Mouse (Mus musculus) ovary, postnatal 36 days (tissue): ENCODE measurements at regions not wholly inside any gene's neighbourhood (a gene's known extent, or its start where the extent isn't known, plus 50 kb on each side); places are given as distances from the start of the nearest gene placed in this dataset.

ENCODE experiments used
- DNase-seq: peaks from one replicate; pipeline ENCODE4 v3.0.0; 2022; ENCODE audit warnings: low spot score, mixed read lengths

- no peak for DNase-seq
Measured at GRCm38 (mm10) chr12:42369029-42369577, 882.9 kb upstream of the Lrrn3 start.

DNA sequence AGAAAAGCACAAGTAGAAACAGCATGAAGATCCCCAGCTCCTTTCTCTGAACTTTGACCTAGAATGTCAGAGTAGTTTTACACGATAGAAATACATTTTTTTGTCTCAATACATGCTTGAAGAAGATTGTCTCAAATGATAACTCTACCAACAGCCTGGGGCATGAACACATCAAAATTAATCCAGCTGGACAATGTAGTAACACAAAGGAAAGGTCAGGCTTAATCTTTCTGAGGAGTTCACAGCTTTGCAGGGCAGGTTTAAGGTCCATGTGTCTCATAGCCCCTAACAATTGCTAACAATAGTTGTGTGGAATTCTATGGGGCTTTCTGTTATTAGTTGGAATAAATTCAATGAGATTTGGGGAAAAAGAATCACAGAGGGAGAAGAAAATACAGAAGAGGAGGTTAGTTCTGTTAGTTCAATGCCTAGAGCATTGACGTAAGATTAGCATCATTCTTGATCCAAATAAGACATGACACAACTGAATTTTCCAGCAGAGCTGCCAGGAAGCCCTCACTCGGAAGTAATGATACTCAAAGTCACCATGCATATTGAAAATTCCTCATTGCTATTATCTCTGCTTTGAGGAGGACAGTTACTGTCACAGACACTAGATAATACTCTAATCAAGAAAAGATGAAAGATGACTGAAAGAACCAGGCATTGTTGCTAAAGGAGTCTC lies 852.9 kb upstream of the Lrrn3 start:
- DNase-seq = no peak

DNA sequence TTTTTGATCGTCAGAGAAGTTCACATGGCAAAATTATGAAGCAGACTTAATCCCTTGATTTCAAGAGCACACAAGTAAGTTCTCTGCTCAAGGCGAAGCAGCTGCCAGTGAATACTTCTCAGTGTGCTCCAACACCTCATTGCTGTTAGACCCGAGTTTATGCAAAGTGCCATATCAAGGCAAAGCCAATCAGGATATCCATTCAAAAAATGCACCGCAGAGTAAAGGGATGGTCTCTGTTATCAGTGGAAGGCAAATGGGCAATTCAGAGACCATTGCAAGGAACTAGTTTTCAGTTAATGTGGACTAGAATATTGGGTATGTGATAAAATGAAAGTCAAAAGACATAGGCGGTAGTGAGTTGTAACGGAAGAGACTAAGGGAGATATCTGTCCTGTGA lies 820.2 kb upstream of the Lrrn3 start:
- no peak for DNase-seq

DNA sequence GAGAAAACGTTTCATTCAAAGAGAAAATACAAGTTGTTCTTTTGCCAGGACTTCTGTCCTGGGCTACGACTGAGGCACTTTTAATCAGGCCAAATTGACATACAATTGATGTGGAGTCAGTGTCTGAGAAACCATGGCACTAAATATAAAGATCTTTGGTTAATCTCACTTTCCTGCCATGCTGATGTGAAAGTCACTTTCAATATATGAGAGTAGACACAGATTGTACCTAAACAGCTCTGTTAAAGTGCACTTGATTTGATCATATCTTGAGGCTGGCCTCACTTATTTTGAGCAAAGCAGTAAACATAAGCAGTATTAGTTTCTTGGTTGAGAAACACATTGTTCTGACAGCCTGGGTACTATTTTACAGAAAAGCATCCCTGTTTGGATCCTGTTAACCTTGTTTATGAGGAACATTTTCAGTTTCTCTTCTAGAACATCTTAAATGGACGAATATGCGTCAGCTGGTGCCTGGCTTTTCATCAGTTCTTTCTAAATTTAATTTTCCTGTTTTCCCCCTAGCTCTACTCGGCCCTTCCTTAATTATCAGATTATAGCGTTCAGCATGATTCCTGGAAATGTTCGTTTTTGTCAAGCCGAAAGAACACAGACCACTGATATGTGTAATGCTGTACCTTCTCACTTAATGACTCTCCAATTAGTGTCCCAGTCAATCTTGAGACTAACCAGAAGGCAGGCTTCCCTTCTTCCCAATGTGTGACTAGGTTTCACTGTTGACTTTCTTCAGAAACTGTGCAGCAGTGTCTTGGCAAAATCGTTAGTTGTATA lies 791.2 kb upstream of the Lrrn3 start:
- DNase-seq = no peak

GRCm38 (mm10) chr12:42250410-42250809 lies 764.2 kb upstream of the Lrrn3 start:
- DNase-seq = no peak

DNA sequence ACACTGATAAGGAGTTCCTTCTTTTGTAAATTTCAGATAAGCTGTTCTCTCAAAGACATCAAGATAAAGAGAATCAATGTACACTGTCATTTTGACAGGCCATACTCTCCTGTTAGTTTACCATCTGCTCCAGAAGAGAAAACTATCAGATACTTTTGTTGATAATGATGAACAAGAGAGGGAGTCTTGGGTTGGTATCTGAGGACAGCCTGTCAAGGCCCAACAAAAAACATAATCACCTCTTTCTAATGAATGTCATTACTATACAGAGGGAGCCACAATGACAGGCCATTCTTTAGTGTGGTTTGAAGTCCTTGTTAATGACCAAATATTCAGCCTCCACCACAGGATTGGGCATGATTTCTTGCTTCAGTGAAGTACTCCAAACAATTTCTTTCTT lies 743.0 kb upstream of the Lrrn3 start:
- DNase-seq = no peak

DNA sequence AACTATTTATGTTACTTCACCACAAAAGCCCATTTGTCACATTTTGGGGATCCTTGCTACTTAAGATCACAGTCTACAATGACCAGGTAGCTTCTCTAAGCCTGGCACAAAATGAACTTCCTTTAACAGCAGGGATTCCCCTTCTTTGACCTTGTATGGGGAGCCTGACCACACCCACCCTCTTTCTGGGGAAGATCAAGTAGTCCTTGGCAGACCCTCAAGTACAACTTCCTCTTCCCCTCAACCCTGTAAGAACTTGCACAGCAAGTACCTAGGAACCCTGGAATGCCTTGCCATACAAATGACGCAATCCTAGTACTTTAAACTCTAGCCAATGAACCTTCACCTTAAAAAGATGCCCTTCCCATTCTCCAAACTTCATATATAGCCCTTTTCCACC lies 695.4 kb upstream of the Lrrn3 start:
- no peak for DNase-seq

- DNase-seq = no peak
Measured at GRCm38 (mm10) chr12:42179947-42180669, 693.9 kb upstream of the Lrrn3 start.

DNA sequence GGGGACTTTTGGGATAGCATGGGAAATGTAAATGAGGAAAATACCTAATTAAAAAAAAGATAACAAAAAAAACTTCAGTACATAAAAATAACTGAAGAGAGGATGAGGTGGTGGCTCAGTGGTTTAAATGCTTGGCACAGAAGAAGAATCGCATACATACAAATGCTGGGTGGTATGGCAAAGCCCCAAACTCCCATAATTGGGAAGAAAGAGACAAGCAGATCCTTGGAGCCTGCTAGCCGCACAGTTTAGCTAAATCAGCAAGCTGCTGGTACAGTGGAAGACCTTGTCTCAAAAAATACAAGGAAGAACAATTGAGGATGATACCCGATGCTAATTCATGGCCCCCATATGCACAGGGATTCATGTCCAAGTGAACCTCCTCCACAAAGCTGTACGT lies 661.7 kb upstream of the Lrrn3 start:
- DNase-seq = no peak

DNA sequence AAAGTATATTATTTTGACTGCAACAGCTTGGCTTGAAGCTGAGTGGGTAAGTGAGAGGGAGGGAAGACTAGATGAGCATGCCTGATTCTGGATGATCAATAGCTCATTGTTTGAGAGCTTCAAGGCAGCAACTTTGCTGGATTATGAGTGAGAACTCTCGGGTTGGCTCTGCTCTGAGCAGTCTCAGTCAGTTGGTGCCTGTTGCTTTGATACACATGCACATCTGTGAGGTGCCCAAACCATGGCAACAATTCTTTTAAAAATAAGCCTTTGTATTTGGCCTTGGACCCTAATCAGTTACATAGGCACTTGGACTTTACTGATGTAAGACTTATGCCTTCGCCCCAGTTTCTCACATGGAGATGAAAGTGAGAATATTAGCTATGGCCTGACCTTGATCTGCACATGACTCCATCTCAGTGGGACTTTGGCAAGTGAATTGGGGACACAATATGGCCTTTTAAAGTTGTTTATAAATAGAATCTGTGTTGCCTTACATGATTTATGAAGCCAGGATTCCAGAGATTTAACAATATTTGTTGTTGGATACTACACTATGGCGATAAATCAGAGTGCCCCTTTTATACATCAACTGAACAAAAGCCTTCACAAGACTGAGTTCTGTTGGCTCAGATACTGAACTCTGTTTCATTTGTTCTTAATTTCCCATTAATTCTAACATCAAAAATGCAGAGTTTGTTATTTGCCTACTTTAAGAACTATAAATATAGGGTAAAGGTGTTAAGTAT lies 652.6 kb upstream of the Lrrn3 start:
- DNase-seq = no peak

DNA sequence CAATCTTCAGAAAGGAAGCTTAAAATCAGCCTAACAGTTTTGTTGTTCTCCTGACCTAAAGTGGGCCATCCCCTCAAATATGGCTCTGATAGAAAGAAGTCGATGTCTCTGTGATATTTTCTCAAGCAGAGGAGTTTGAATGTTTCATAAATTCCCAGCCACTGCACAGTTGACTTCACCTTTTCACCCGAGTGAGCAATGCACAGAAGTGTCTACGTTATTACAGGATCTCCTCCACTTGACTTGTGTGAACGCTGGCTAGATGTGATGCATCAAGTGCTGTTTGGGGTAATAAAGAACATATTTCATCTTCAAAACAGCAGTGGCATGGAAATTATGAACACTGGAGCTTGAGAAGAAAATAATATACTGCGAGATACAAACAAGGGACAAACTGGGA lies 651.9 kb upstream of the Lrrn3 start:
- DNase-seq = no peak

GRCm38 (mm10) chr12:42137764-42138163 lies 651.5 kb upstream of the Lrrn3 start:
- no peak for DNase-seq

DNA sequence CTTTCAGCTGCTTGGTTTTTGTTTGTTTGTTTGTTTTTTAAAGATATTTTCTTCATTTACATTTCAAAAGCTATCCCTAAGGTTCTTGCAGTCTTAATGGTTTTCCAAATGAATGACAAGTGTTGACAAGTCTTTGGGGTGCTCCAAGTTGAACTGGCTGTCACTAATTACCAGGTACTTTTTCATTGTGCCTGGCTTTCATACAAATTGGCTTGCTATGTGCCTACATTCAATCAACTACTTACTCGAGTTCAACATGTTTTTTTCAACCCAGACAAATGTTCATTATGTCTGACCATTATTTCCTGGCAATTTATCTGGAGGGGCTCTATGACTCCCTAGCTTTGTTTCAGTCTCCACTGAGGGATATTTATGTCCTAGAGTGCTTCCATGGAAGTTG lies 614.0 kb upstream of the Lrrn3 start:
- DNase-seq = no peak

GRCm38 (mm10) chr12:42070401-42070800 lies 584.2 kb upstream of the Lrrn3 start:
- no peak for DNase-seq

GRCm38 (mm10) chr12:42063745-42064144 lies 577.5 kb upstream of the Lrrn3 start:
- DNase-seq = no peak

GRCm38 (mm10) chr12:42049056-42049455 lies 562.8 kb upstream of the Lrrn3 start:
- no peak for DNase-seq

DNA sequence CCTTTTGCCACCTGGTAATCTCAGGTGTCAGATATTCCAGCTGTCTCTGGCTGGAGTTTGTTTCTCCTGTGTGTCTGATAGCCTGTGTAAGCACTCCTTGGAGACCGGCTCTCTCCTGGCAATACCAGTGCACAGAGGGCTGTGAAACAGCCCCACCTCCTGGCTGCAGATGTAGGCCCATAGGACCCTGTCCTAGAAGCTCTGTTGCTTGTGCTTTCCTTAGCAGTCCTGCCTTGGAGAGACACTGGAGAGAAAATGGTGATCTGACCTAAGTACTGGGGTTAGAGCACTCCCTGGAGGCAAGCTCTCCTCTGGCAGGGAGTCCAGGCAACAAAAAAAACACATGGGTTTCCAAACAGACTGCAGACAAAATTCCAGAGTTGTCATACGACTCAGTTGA lies 541.6 kb upstream of the Lrrn3 start:
- peak; percentile 7 for DNase-seq

DNA sequence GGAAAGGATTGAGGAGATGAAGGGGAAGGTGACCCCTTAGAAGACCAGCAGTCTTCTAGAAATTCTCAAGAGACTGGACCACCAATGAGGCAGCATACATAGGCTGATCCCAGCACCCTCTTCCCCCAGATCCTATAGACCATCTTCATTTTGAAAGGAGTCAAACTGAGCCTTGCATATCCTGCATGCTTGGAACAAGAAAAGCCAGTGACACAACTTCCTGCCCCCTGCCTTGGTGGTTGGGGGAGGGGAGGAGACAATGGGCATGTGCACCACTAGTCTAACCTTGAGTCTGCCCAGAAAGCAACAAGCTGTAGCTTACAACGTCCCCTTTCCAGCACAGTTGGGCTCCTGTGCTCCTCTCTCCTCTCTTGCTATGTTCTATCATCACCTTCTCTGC lies 531.3 kb upstream of the Lrrn3 start:
- DNase-seq = no peak

GRCm38 (mm10) chr12:42008827-42009383 lies 522.7 kb upstream of the Lrrn3 start:
- DNase-seq = no peak

DNA sequence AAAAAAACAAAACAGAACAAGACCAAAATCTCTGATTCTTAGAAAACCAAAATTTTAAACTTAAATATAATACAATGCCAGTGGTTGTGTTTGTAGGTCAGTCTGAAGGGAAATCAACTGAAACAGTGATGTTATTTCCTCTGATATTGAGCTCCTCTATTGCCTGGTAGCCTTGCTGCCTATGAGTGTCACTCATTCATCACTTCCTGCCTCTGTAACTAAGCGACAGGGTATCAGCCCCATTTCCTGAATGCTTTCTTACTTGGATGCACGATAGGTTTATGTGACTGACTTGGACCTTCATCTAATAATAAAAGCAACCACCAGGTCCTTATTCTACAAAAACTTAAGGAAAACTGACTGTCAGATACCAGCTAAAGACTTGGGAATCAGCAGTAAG lies 520.7 kb upstream of the Lrrn3 start:
- no peak for DNase-seq
